Mouse (Mus musculus) liver, postnatal 0 days (tissue): ENCODE results near the gene Fkbp1b. TPM values are rescaled to one million over a fixed set of nuclear protein-coding genes. Genes with fewer than 3 reads are reported as not detected.
A peak's percentile ranks its signal among the peaks of the same experiment; 100 is the strongest.

Experiments
- ATAC-seq: fragments of 200-750 bp; cut with Nextera tagmentation; 2 replicates; pipeline ENCODE4 v1.8.0; 2017; ENCODE audit warnings: mild to moderate bottlenecking, moderate library complexity
- DNase-seq: peaks from one replicate; pipeline ENCODE4 v3.0.0-alpha.2; 2016
- H3K27ac ChIP-seq: fragments of 300-500 bp; sonication (generic); 2 replicates; pipeline ENCODE4 v1.5.1; 2014; ENCODE audit warnings: antibody characterized with exemption, moderate library complexity, mild to moderate bottlenecking, low read depth
- H3K27me3 ChIP-seq: fragments of 300-500 bp; sonication (generic); 2 replicates; pipeline ENCODE4 v1.6.1; 2014; ENCODE audit warnings: low read length, control low read depth, mixed read lengths; ENCODE audit not compliant: insufficient read depth
- H3K36me3 ChIP-seq: fragments of 300-500 bp; sonication (generic); replicated peaks from 2 replicates; pipeline ENCODE4 v1.6.1; 2014; ENCODE audit warnings: mild to moderate bottlenecking, control low read depth, low read length, moderate library complexity, mixed read lengths; ENCODE audit not compliant: insufficient read depth
- H3K4me1 ChIP-seq: fragments of 300-500 bp; sonication (generic); 2 replicates; pipeline ENCODE4 v1.6.1; 2014; ENCODE audit warnings: antibody characterized with exemption, mild to moderate bottlenecking, control low read depth; ENCODE audit not compliant: insufficient read depth
- H3K4me2 ChIP-seq: fragments of 300-500 bp; sonication (generic); 2 replicates; pipeline ENCODE4 v1.6.1; 2014; ENCODE audit warnings: low read depth, mild to moderate bottlenecking, low read length, moderate library complexity, mixed read lengths
- H3K4me3 ChIP-seq: fragments of 300-500 bp; sonication (generic); 2 replicates; pipeline ENCODE4 v1.5.1; 2014; ENCODE audit warnings: low read depth, low read length
- H3K9ac ChIP-seq: fragments of 300-500 bp; sonication (generic); replicated peaks from 2 replicates; pipeline ENCODE4 v1.6.1; 2014; ENCODE audit warnings: mild to moderate bottlenecking, moderate library complexity
- H3K9me3 ChIP-seq: fragments of 300-500 bp; sonication (generic); 2 replicates; pipeline ENCODE4 v1.6.1; 2016; ENCODE audit warnings: mild to moderate bottlenecking, control low read depth, low read length, mixed read lengths
- CTCF ChIP-seq: sonication (generic); IDR thresholded peaks from 2 replicates; pipeline ENCODE4 v1.5.1; 2016; ENCODE audit warnings: antibody characterized with exemption, low read depth
- EP300 ChIP-seq: IDR thresholded peaks from 2 replicates; pipeline ENCODE4 v1.6.1; 2016; ENCODE audit warnings: antibody characterized with exemption, low read depth, mild to moderate bottlenecking
- WGBS: fragments of 180-500 bp; shearing (Covaris S2); extraction: QIAGEN DNeasy Blood & Tissue Kit; methylation state at CpG from one replicate; pipeline ENCODE4 v1.1.7; 2014; ENCODE audit not compliant: insufficient replicate concordance; 5-methylcytosine and 5-hydroxymethylcytosine counted together
- polyA plus RNA-seq: library from polyadenylated mRNA; unstranded; fragments of >200 nt; fragmentation: Nextera tagmentation; extraction: Ambion mirVana; gene quantifications from 2 replicates; pipeline ENCODE4 v1.2.1, GENCODE M21; 2015

The Fkbp1b gene
- polyA plus RNA-seq, 1 experiment from 2014 or later, result 4.6 TPM

DNA sequence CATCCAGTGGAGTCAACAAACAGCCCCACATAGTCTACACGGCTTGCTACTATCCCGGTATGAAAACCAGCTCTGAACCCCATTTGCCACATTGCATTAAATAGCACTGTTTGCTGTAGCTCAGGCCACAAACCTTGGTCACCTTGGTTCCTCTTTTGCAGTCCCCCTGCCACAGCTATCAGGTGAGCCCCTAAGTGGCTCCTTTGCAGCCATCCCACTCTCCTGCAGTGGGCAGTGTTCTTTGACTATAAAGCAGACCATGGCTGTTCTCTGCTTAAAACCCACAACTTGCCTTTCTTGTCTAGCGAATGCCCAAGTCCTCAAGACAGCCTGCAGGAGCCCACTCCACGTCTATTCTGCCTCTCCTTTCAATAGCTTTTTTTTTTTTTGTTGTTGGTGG is 30.9 kb upstream of the Fkbp1b start:
- 47% methylated on average over 4 of the region's 4 CpGs for WGBS
- peak overlapping the region; percentile 91; the same call in 1 of the 2 replicates for H3K27ac ChIP-seq
- peaks cover 7% of the 10 kb centered on the region; the same call in 1 of the 2 replicates for H3K36me3 ChIP-seq
- H3K9me3 ChIP-seq, result no peaks in the 10 kb centered on the region
- H3K27me3 ChIP-seq, result no peaks in the 10 kb centered on the region
- peak overlapping the region; percentile 75 for H3K4me2 ChIP-seq
- ATAC-seq (no peak), DNase-seq (no peak)
- peak; percentile 57 for TF ChIP-seq CTCF
- no peak for TF ChIP-seq EP300
- H3K9ac ChIP-seq, result peak overlapping the region; percentile 77
- H3K4me1 ChIP-seq, result peaks cover 18% of the 10 kb centered on the region
- peak overlapping the region; percentile 62 for H3K4me3 ChIP-seq

DNA sequence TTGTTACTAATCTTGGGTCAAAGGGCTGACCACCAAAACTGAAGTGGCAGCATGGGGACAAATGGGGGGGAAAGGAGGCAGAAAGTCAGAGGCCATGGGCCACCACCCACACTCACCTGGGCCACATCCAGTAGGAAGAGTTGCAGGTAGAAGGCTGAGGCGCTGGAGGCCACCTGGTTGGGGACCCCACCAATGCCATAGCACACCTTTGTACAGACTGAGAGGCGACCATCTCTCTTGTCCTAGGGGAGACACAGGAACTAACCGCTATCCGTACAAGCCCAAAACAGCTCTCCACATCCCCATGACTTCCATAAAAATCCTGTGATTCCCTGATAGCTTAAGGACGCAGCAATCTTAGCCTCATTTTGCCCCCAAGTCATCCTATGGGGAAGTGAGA is 29.9 kb upstream of the Fkbp1b start:
- Histone ChIP-seq H3K9me3 (no peaks in the 10 kb centered on the region), H3K27me3 (no peaks in the 10 kb centered on the region), H3K4me1 (peaks cover 18% of the 10 kb centered on the region), H3K9ac (no peak overlapping the region), H3K36me3 (peaks cover 11% of the 10 kb centered on the region; the same call in 1 of the 2 replicates), H3K4me2 (peak overlapping the region; percentile 75), H3K27ac (no peak overlapping the region), H3K4me3 (0 out of 2 replicates have a peak overlapping the region, but pooled peaks have one; percentile 62)
- ATAC-seq, result no peak
- no peak for DNase-seq
- 90% methylated on average over 5 of the region's 5 CpGs for WGBS
- TF ChIP-seq EP300 (no peak), CTCF (no peak)

DNA sequence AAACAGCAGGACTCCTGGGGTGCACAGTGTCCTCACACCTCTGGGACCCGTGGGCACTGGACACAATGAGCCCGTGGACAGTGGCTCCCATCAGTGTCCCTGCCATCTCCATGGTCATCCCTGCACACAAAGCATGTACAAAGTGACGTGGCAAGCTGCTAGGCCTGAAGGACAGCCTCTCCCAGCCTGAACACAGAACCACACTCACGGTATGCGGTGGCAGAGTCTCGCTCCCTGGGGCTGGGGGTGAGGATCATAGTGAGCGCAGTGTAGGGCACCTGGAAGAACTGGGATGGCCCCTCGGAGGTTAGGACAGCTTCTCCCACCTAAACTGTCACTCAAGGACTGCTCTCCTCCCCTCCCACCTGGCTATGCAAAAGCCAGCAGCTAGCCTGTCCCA is 27.5 kb upstream of the Fkbp1b start:
- no peak overlapping the region for H3K27ac ChIP-seq
- no peak overlapping the region for H3K9ac ChIP-seq
- H3K4me1 ChIP-seq, result peaks cover under 1% of the 10 kb centered on the region
- ATAC-seq (no peak), DNase-seq (no peak)
- WGBS, result 82% methylated on average over 8 of the region's 8 CpGs
- no peaks in the 10 kb centered on the region for H3K9me3 ChIP-seq
- TF ChIP-seq EP300 (no peak), CTCF (no peak)
- peaks cover 11% of the 10 kb centered on the region; the same call in 1 of the 2 replicates for H3K36me3 ChIP-seq
- H3K27me3 ChIP-seq, result no peaks in the 10 kb centered on the region
- H3K4me3 ChIP-seq, result no peak overlapping the region
- no peak overlapping the region for H3K4me2 ChIP-seq

DNA sequence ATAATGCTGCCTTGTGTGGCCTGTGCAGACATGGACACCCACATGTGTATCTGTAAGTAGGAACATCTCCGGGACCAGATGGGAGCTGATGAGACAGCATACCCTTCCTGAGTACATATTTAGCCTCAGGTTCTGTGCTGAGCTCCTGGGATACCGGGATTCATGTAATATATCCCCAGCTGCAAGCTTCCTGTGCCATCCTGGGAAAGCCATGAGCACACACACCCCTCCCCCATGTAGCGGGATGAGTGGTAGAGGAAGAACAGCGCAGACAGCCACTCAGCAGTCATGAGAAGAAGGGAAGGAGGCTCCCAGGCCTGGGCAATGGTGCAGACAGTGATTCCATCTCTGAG is 22.9 kb upstream of the Fkbp1b start:
- no peaks in the 10 kb centered on the region for H3K4me1 ChIP-seq
- WGBS, result 81% methylated on average over 4 of the region's 4 CpGs
- H3K4me2 ChIP-seq, result no peak overlapping the region
- TF ChIP-seq EP300 (no peak), CTCF (no peak)
- H3K9ac ChIP-seq, result no peak overlapping the region
- no peaks in the 10 kb centered on the region; the same call in 1 of the 2 replicates for H3K9me3 ChIP-seq
- H3K27me3 ChIP-seq, result no peaks in the 10 kb centered on the region
- no peak overlapping the region for H3K4me3 ChIP-seq
- no peak for DNase-seq
- H3K27ac ChIP-seq, result no peak overlapping the region
- H3K36me3 ChIP-seq, result peaks cover 27% of the 10 kb centered on the region
- ATAC-seq, result no peak

DNA sequence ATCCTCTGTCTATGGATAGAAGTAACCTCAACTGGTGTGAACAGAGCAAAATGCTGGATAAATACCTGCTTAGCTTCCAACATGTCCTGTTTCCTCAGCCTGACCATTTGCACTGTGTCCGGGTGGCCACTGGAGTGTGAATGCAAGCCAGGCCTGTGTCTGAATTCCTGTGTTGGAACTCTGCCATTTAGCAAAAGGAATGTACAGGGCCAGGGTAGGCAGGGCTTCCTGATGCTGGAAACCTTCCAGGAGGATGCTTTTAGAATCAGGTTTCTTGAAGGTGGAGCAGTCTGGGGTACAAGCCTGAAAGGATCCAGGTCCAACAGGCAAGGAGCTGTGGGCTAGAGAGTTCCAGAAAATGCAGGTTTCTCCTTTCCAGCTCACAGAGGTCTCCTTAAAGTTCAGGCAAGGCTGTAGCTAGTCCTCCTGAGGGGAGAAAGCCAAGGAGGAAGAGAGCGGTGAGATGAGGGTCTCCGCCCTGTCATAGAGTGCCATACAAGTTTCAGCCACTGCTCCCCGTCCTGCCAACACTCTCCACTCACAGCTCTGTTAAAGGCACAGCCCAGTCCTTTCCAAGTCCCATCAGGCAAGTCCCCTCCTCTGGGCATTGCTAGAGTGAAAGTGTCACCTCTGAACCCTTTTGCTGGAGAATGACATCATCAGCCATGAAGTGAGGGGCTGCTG is 22.4 kb upstream of the Fkbp1b start:
- no peak for ATAC-seq

DNA sequence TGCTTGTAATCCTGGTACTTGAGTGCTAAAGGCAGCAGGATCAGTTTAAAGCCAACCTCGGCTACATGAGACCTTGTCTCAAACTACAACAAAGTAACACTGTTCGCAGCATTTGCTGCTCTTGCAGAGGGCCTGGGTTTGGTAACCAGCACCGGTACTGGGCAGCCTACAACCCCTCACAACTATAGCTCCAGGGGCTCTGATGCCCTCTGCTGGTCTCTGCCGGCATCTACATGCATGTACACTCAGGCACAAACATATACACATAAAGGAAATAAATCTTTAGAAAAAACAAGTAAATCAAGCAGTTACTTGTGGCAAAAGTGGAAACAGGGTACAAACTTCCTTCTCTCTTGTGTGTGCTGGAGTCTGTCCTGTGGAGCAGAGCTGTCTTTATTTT is 21.3 kb upstream of the Fkbp1b start:
- H3K9ac ChIP-seq, result no peak overlapping the region
- H3K27me3 ChIP-seq, result no peaks in the 10 kb centered on the region
- TF ChIP-seq CTCF (peak; percentile 61), EP300 (no peak)
- no peak for ATAC-seq
- no peak overlapping the region for H3K4me2 ChIP-seq
- no peak overlapping the region for H3K27ac ChIP-seq
- 91% methylated on average over 4 of the region's 4 CpGs for WGBS
- H3K9me3 ChIP-seq, result no peaks in the 10 kb centered on the region; the same call in 1 of the 2 replicates
- H3K4me3 ChIP-seq, result no peak overlapping the region
- DNase-seq, result no peak
- H3K4me1 ChIP-seq, result no peaks in the 10 kb centered on the region
- peaks cover 20% of the 10 kb centered on the region for H3K36me3 ChIP-seq

More for the DNA sequence above, 22.4 kb upstream of the Fkbp1b start:
- Histone ChIP-seq H3K4me1 (no peaks in the 10 kb centered on the region), H3K4me3 (no peak overlapping the region), H3K36me3 (peaks cover 24% of the 10 kb centered on the region), H3K27ac (no peak overlapping the region), H3K4me2 (no peak overlapping the region), H3K27me3 (no peaks in the 10 kb centered on the region), H3K9ac (no peak overlapping the region), H3K9me3 (no peaks in the 10 kb centered on the region; the same call in 1 of the 2 replicates)
- TF ChIP-seq EP300 (no peak), CTCF (no peak)
- DNase-seq, result no peak
- 83% methylated on average over 4 of the region's 4 CpGs for WGBS
